Mouse (Mus musculus): ENCODE measurements around the gene Orai3. TPM values are rescaled to one million over a fixed set of nuclear protein-coding genes. Genes with fewer than 3 reads are reported as not detected.

The Orai3 gene
- polyA plus RNA-seq, 1 experiment = 33.6 TPM

DNA sequence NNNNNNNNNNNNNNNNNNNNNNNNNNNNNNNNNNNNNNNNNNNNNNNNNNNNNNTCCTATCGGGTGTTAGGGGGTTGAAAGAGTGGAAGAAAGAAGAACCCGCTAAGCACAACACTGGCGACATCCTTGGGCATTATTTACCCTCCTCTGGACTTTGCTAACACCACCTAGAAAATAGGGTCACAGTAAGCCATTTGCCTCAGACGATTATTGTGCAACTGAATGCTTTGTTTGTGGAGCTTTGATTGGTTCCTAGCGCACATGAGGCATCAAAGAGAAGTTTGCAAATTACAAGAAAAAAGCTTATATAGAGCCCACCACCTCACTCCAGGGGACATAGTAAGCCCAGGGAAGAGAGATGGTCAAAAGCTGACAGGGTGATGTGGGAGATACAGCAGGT lies 39.2 kb downstream of the Orai3 start:
- no peak for TF ChIP-seq GATA1 (IDR thresholded peaks at IDR 0.05; ENCODE audit: low read length)

DNA sequence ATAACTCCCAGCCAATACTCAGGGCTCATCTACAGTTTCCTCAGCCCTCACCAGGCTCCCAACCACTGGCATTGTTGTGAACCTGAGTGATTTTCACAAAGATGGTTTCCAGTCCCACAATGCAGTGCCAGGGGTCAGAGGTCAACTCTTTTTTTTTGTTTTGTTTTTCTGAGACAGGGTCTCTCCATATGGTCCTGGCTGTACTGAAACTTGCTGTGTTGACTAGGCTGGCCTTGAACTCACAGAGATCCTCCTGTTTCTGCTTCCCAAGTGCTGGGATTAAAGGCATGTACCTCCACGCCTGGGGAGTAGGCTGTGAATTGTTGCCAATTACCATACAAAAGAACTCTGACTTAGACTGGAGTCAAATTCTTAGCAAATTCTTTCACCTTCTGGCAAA lies 40.2 kb downstream of the Orai3 start:
- no peak for TF ChIP-seq GATA1 (IDR thresholded peaks at IDR 0.05; ENCODE audit: low read length)

DNA sequence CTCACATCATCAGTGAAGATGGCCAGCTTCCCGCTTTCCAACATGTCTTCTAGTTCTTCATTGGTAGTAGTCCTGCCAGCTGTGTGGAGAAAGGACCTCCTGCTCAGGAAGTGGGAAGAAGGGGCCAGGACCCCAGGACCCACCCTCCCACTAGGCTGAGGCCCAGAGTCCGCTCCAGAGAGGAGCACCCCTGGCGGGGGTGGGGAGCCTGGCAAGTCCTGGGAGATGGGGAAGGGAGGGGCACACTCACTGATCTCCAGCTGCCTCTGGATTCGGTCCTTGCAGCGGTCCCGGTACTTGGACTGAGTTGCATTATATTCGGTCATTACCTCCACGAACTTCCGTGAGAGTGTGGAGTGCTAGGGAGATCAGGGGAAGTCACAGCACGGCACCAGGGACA lies 41.0 kb downstream of the Orai3 start:
- no peak for TF ChIP-seq GATA1 (IDR thresholded peaks at IDR 0.05; ENCODE audit: low read length)

DNA sequence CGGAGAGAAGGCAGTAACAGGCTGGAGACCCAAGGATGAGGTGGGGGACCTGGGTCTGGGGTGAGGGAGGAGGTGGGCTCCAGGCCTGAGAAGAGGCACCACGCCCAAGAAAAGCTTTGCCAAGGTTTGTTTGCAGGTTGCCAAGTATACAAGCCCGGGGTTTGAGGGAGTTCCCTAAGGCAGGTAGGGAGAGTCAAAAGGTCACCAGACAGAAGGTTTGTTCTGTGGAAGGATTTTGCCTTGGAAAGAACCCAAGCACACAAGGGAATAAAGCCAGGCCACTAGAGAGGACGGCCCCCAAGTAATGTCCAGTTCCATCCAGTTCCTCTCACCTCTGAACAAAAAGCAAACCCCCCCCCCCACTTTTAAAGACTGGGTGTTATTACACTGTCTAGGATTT lies 41.6 kb downstream of the Orai3 start:
- TF ChIP-seq GATA1 (IDR thresholded peaks at IDR 0.05; ENCODE audit: low read length) = no peak

DNA sequence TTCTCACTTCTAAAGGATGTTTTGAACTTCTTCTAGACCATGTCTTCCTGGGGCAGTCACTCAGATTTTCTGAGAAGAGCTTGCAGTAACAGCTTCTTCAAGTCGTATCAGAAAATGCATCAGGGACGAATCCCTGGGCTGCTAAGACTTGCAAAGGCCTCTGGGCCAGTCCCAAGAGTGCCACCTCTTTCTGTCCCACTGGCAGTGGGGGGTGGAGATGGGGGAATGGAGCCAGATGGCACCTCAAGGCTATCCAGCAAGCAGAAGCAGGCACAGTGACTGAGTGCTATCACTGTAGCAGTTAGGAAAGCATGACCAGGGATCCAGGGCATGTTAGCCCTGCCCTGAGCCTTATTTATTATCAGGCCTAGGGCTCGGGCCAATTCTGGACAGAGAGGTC lies 42.7 kb downstream of the Orai3 start:
- no peak for TF ChIP-seq GATA1 (IDR thresholded peaks at IDR 0.05; ENCODE audit: low read length)

DNA sequence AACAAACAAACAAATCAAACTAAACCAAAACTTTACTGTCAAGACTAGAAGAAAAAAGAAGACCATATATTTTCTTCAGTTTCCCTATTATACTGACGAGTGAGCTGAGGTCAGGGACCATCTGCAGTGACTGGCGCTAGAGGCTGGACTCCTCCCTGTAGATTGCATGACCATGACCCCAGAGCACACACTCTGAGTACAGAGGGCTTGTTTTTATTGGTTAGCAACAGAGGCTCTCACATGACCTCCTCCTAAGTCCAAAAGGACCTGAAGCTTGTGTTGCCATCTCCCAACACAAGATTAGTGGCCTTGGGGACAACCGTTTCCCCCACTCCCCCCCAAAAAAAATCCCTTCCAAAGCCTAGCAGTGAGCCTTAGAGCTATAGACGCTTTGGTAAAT lies 44.2 kb downstream of the Orai3 start:
- no peak for TF ChIP-seq GATA1 (IDR thresholded peaks at IDR 0.05; ENCODE audit: low read length)

DNA sequence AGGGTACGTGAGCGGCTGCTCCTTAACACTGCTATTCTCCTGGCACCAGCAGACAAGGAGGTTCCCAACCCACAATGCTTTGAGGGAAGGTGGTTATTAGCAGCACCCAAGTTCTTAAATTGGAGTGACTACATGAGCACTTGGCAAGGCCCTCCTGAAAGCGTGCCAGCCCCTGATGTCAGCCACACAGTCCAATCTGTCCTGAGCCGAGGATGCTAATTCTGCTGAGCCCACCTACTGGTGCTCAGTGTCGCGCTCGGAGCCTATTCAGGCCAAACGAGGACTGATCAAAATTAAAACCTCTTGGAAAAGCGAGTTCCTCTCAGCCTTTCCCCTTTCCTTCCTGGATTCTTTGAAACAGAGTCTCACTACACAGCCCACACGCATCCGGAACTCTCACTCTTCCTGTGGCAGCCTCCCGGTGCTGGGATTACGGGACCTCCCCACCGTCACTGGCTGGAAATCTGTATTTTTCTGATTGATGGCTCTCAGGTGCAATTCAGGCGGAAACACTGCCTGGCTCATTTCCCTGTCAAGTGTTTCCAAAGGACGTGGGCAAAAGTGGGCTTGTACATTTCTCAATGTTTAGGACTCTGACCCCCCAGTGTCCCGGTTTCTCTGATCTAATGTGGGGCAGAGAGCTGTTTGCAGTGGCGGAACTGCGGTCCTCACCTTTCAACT lies 44.8 kb downstream of the Orai3 start:
- no peak for TF ChIP-seq GATA1 (IDR thresholded peaks at IDR 0.05; ENCODE audit: low read length)

DNA sequence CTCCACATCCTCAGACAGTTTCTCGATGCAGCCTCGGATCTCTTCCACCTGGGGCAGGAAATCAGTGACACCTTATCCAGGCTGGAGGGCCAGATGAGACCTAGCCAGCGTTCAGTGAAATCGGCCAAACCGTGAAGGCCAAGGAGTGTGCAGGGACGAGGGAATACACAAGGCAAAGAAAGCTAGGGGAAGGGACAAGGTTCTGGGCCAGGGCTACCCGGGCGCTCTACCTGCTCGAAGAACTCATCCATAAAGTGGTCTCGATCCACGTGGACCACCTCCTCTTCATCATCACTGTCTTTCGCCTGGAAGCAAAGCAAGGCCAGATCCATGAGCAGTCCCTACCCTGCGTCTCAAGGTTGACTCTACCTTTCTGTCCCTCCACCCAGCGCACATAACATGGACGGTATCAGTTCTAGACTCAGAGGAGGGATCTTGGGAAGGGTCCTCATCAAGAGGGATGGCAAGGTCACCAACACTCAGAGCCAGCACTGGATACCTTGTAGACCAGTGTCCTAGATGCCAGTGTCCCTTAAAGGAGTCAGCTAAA lies 45.6 kb downstream of the Orai3 start:
- no peak for TF ChIP-seq GATA1 (IDR thresholded peaks at IDR 0.05; ENCODE audit: low read length)

DNA sequence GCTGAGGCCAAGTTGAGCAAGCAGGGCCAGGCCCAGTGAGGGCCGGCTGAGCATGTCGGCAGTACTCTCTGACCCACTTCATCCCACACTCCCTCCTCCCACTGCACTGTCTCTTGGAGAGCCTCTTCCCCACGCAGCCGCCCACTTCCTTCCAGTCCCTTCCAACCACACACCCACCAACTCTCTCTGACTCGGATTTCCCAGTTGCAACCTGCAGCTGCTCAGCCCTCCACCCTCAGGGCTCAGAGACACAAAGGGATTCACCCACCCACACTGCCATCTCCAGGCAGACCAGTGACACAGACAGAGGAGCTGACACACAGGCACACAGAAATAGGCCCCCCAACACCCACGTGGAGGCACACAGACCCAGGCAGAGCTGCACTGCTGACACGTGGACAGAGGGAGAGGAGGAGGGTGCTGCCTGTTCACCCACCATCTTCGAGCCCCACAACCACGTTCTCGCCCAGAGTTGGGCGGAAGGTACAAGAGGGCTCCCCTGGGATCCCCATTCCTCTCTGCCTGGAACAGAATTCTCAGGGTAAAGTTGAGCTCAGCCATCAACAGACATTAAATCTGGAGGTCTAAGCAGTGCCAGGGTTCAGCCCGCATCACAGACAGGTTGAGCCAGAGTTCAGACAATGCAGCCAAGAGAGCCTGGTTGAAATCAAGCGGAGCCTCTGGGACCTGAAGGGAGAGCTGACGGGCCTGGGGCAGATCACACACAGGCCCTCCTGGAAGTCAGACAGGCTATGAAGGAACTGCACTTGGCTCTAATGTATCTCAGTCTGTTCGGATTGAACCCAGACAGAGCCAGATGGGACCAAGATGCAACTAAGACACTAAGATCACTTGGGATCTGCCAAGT lies 46.6 kb downstream of the Orai3 start:
- TF ChIP-seq GATA1 (IDR thresholded peaks at IDR 0.05; ENCODE audit: low read length) = no peak

DNA sequence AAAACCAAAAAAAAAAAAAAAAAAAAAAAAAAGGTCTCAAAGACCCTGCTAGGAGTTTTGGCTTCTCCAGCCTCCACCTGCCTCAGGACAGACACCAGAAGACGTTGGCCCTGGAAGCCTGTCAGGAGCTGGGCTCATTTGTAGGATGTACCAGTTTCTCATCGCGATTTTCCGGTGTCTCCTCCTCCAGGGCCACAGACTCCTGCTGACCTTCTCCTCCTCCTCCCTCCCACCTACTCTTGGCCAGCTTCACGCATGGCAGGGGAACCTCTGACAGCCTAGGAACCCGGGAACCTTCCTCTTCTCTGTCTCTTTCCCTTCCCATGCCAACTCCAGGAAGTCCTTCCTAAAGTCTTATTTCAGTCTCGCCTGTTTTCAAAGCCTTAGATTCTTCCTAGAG lies 47.4 kb downstream of the Orai3 start:
- TF ChIP-seq GATA1 (IDR thresholded peaks at IDR 0.05; ENCODE audit: low read length) = no peak

DNA sequence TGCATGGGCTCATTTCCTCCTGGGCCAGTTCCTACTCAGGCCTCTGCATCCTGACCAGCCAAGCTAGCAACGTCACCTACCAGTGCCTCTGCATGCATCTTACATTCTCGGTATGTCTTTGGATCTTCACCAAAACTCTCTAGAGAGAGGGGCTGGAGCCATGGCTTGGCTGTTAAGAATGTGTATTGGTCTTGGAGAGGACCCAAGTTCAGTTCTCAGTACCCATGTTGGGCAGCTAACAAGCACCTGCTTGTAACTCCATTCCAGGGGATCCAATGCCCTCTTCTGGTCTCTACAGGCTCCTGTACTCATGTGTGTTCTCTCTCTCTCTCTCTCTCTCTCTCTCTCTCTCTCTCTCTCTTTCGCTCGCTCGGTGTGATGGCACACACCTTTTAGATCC lies 48.2 kb downstream of the Orai3 start:
- no peak for TF ChIP-seq GATA1 (IDR thresholded peaks at IDR 0.05; ENCODE audit: low read length)

DNA sequence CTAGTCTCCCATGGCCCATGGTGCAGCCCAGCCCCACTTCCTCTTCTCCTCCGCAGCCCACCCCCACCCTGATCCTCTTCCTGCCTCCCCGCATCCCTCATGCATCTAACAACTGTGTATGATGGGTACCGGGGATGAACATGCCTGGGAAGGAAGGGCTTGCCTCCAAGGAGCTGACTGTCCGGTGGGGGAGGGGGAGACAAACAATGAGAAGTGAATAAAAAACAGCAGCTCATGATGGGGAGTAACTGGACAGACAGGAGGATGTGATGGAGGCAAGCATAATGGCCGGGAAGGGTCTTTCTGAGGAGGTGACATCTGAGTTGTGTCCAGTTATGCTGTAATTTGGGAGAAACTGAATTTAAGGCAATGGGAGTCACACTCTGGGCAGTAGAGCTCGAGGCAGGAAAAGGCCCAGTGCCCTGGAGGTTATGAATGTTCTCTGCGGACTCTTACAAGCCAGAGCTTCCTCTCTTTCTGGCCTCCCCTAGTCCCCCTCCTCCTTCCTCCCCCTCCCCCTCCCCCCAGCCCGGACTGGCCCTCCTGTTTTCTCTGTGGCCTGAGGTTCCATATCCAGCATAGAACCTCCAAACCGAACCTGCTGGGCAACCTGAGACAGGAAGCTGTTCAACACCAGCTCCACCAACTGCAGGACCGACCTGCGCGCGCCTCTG lies 51.4 kb downstream of the Orai3 start:
- no peak for TF ChIP-seq GATA1 (IDR thresholded peaks at IDR 0.05; ENCODE audit: low read length)

DNA sequence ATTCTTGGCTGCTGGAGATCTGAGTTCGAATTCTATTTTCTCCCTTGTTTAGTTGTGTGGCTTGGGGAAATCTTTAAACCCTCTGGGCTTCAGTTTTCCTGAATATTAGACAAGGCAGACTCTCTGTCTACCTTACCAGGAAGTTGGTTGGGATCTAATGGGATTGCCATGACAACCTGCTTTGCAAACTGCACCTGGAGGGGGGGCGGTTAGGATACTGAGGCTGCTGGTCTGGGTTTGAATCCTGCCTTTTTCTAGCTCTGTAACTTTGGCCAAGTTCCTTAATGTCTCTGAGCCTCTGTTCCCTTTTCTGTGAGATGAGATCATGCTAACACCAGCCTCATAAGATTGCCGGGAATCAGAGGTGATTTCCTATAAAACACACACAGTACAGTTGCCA lies 52.9 kb downstream of the Orai3 start:
- TF ChIP-seq GATA1 (IDR thresholded peaks at IDR 0.05; ENCODE audit: low read length) = no peak

DNA sequence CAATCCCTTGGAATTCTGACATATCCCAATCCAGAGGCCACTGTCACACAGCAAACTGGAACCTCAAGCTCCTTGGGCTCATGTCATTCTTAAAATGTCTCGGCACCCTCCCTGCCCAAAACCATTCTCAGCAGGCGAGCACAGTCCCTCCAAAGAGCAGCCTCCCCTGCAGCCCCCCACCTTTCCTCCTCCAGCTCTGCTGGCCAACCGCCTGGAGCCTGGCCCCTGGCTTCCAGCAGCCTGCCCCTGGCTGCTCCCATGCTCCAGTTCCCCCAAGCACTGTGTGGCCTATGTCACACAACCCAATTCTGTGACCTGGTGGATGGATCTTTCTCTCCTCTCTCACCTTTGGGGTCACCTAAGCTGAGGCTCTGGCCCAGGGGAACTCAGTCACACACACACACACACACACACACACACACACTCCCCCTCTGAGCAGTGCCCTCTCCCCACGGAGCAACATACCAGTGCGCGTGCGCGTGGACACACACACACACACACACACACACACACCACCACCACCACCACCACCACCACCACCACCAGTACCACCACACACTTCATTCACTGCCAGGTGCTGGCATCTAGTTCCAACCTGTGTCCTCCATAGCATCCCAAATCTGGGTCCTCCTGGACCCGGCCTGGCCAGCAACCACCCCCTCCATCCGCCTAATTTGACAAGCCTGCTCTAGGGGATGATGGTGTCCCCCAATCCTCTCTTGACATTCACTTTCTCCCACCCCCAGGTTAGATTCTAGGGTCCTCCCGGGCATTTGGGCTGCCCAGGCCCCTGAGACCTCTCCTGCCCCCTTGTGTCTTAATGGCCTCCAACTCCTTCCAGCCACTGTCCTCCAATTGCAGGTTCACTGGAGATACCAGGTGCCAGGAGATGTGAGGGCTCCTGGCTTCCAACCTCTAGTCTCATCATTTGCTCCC lies 53.9 kb downstream of the Orai3 start:
- no peak for TF ChIP-seq GATA1 (IDR thresholded peaks at IDR 0.05; ENCODE audit: low read length)

Data from G1E-ER4 (cell line).